Mouse (Mus musculus) brain, embryonic 14.5 days (tissue): Measurements from ENCODE around the gene Msi1.

Source experiments
- CTCF ChIP-seq: fragments of 200-500 bp; IDR thresholded peaks from 2 replicates; pipeline ENCODE4 v1.5.1; 2012; ENCODE audit warnings: inconsistent platforms, mild to moderate bottlenecking, moderate library complexity, borderline replicate concordance; ENCODE audit not compliant: insufficient read depth, insufficient read length; ENCODE audit errors: extremely low read depth
- POLR2A ChIP-seq: fragments of 200-500 bp; IDR thresholded peaks from 2 replicates; pipeline ENCODE4 v1.6.1; 2012; ENCODE audit warnings: mild to moderate bottlenecking, inconsistent platforms, borderline replicate concordance; ENCODE audit not compliant: poor library complexity, insufficient read depth, insufficient read length, severe bottlenecking; ENCODE audit errors: extremely low read depth

GRCm38 (mm10) chr5:115490638-115491000, 61.2 kb downstream of the Msi1 start:
- TF ChIP-seq CTCF (no peak), POLR2A (no peak)
